Mouse (Mus musculus) thymus, postnatal 36 days (tissue): ENCODE measurements around the gene Snapc2.
"Not testable (repeated sequence)": the region's sequence is repeated elsewhere in the genome, so short reads cannot be mapped to it uniquely, and the experiment has no call there.

ENCODE experiments used
- DNase-seq, 2 experiments: peaks; one replicate each; pipeline ENCODE4 v3.0.0; 2022; ENCODE audit warnings: mixed read lengths in 2 of 2

Gene Snapc2

GRCm38 (mm10) chr8:4238434-4239192 lies 14.3 kb upstream of the Snapc2 start, which contains the start of the genes Map2k7 and Gm49320:
Map2k7 (plus strand) TSS chr8:4238740.
Gm49320 (plus strand) TSS chr8:4238865.
- peak; percentile 99 to 100 for DNase-seq

GRCm38 (mm10) chr8:4239193-4239890 lies 13.5 kb upstream of the Snapc2 start:
- DNase-seq, result peak in 1 of 2 experiments; percentile 7

GRCm38 (mm10) chr8:4245061-4245460 lies 7.8 kb upstream of the Snapc2 start:
- peak in 1 of 2 experiments; percentile 3 for DNase-seq

GRCm38 (mm10) chr8:4245737-4246136 lies 7.1 kb upstream of the Snapc2 start:
- peak in 1 of 2 experiments; percentile 7 for DNase-seq

GRCm38 (mm10) chr8:4247241-4247640 lies 5.6 kb upstream of the Snapc2 start:
- no peak for DNase-seq

GRCm38 (mm10) chr8:4247951-4248540 lies 4.8 kb upstream of the Snapc2 start, which contains the start of gene Tgfbr3l:
Tgfbr3l (plus strand) TSS chr8:4248214.
- peak in 1 of 2 experiments; percentile 14 for DNase-seq

GRCm38 (mm10) chr8:4249213-4249612 lies 3.7 kb upstream of the Snapc2 start:
- peak in 1 of 2 experiments; percentile 6 for DNase-seq

GRCm38 (mm10) chr8:4250306-4250970 lies 2.4 kb upstream of the Snapc2 start:
- peak; percentile 80 for DNase-seq

GRCm38 (mm10) chr8:4252116-4252760 lies 642 bp upstream of the Snapc2 start:
- no peak for DNase-seq

- no peak for DNase-seq
Measured at GRCm38 (mm10) chr8:4254001-4254400, 1.1 kb downstream of the Snapc2 start.

- DNase-seq, result not testable (repeated sequence)
Measured at GRCm38 (mm10) chr8:4255471-4255870, 2.6 kb downstream of the Snapc2 start.

- no peak for DNase-seq
Measured at GRCm38 (mm10) chr8:4256911-4257310, 4.0 kb downstream of the Snapc2 start.

- no peak for DNase-seq
Measured at GRCm38 (mm10) chr8:4257350-4257749, 4.5 kb downstream of the Snapc2 start.

- peak; percentile 83 for DNase-seq
Measured at GRCm38 (mm10) chr8:4258233-4258632, 5.4 kb downstream of the Snapc2 start.

- peak in 1 of 2 experiments; percentile 48 for DNase-seq
Measured at GRCm38 (mm10) chr8:4258678-4259077, 5.8 kb downstream of the Snapc2 start.

- peak; percentile 97 to 98 for DNase-seq
Measured at GRCm38 (mm10) chr8:4259125-4259804, 6.4 kb downstream of the Snapc2 start, which contains the start of gene Ctxn1. Ctxn1 (minus strand) TSS chr8:4259274.

GRCm38 (mm10) chr8:4259805-4260170 lies 6.9 kb downstream of the Snapc2 start:
- no peak for DNase-seq

- DNase-seq, result no peak
Measured at GRCm38 (mm10) chr8:4263105-4263791, 10.4 kb downstream of the Snapc2 start.

- DNase-seq, result no peak
Measured at GRCm38 (mm10) chr8:4265160-4265914, 12.5 kb downstream of the Snapc2 start.

GRCm38 (mm10) chr8:4267627-4268026 lies 14.7 kb downstream of the Snapc2 start:
- DNase-seq, result no peak
